Mouse (Mus musculus): Measurements from ENCODE around the gene Nfatc3.
"Not testable (repeated sequence)": the region's sequence is repeated elsewhere in the genome, so short reads cannot be mapped to it uniquely, and the experiment has no call there.

Nfatc3 gene

GRCm38 (mm10) chr8:106058731-106059612 lies at the start of gene Nfatc3:
Gene Nfatc3 (plus strand): TSS chr8:106058840.
- DNase-seq = peak; percentile 95

- DNase-seq = peak; percentile 95
Measured at GRCm38 (mm10) chr8:106010748-106011642, 47.6 kb upstream of the Nfatc3 start.

GRCm38 (mm10) chr8:106011643-106011986 lies 47.0 kb upstream of the Nfatc3 start, which contains the start of gene Ddx28:
Gene Ddx28 (minus strand): TSS chr8:106011882.
- DNase-seq = no peak

- not testable (repeated sequence) for DNase-seq
Measured at GRCm38 (mm10) chr8:106012203-106012602, 46.4 kb upstream of the Nfatc3 start.

- DNase-seq = no peak
Measured at GRCm38 (mm10) chr8:106016284-106016683, 42.4 kb upstream of the Nfatc3 start.

GRCm38 (mm10) chr8:106017130-106017529 lies 41.5 kb upstream of the Nfatc3 start:
- DNase-seq = no peak

- no peak for DNase-seq
Measured at GRCm38 (mm10) chr8:106018039-106018438, 40.6 kb upstream of the Nfatc3 start.

- peak; percentile 70 for DNase-seq
Measured at GRCm38 (mm10) chr8:106022483-106022882, 36.2 kb upstream of the Nfatc3 start.

- no peak for DNase-seq
Measured at GRCm38 (mm10) chr8:106038721-106039120, 19.9 kb upstream of the Nfatc3 start.

GRCm38 (mm10) chr8:106039605-106040004 lies 19.0 kb upstream of the Nfatc3 start:
- no peak for DNase-seq

GRCm38 (mm10) chr8:106040218-106040617 lies 18.4 kb upstream of the Nfatc3 start:
- DNase-seq = no peak

- DNase-seq = no peak
Measured at GRCm38 (mm10) chr8:106043055-106043454, 15.6 kb upstream of the Nfatc3 start.

GRCm38 (mm10) chr8:106044151-106044550 lies 14.5 kb upstream of the Nfatc3 start:
- no peak for DNase-seq

GRCm38 (mm10) chr8:106046872-106047559 lies 11.6 kb upstream of the Nfatc3 start:
- DNase-seq = no peak

GRCm38 (mm10) chr8:106047854-106048630 lies 10.6 kb upstream of the Nfatc3 start:
- DNase-seq = no peak

- DNase-seq = no peak
Measured at GRCm38 (mm10) chr8:106049840-106050239, 8.8 kb upstream of the Nfatc3 start.

- no peak for DNase-seq
Measured at GRCm38 (mm10) chr8:106051068-106051467, 7.6 kb upstream of the Nfatc3 start.

GRCm38 (mm10) chr8:106052510-106053089 lies 6.0 kb upstream of the Nfatc3 start:
- no peak for DNase-seq

- no peak for DNase-seq
Measured at GRCm38 (mm10) chr8:106054190-106054811, 4.3 kb upstream of the Nfatc3 start.

- no peak for DNase-seq
Measured at GRCm38 (mm10) chr8:106055038-106055437, 3.6 kb upstream of the Nfatc3 start.

GRCm38 (mm10) chr8:106056455-106056982 lies 2.1 kb upstream of the Nfatc3 start:
- DNase-seq = no peak
